Mouse (Mus musculus) cerebellum, adult (tissue): Measurements from ENCODE around the gene Sesn3.
"Not testable (repeated sequence)": the region's sequence is repeated elsewhere in the genome, so short reads cannot be mapped to it uniquely, and the experiment has no call there.

Experiments used
- ATAC-seq: cut with Nextera tagmentation; 2 replicates; pipeline ENCODE4 v1.9.2; 2017; ENCODE audit warnings: mild to moderate bottlenecking, moderate library complexity, mixed read lengths; ENCODE audit not compliant: insufficient number of reproducible peaks, low FRiP score, low TSS enrichment

Gene Sesn3

GRCm38 (mm10) chr9:14274986-14275720, at the start of gene Sesn3:
Gene Sesn3 (plus strand): TSS chr9:14275067.
- ATAC-seq: peak; percentile 74

GRCm38 (mm10) chr9:14227086-14227485, 47.8 kb upstream of the Sesn3 start:
- ATAC-seq: not testable (repeated sequence)

GRCm38 (mm10) chr9:14233702-14234373, 41.0 kb upstream of the Sesn3 start:
- ATAC-seq: no peak

- no peak for ATAC-seq
Observed at GRCm38 (mm10) chr9:14235286-14235685, 39.6 kb upstream of the Sesn3 start.

- ATAC-seq: not testable (repeated sequence)
Observed at GRCm38 (mm10) chr9:14241003-14241402, 33.9 kb upstream of the Sesn3 start.

GRCm38 (mm10) chr9:14242308-14242707, 32.6 kb upstream of the Sesn3 start:
- ATAC-seq: no peak

GRCm38 (mm10) chr9:14244528-14244927, 30.3 kb upstream of the Sesn3 start:
- no peak for ATAC-seq

GRCm38 (mm10) chr9:14245013-14245586, 29.8 kb upstream of the Sesn3 start:
- no peak for ATAC-seq

- no peak for ATAC-seq
Observed at GRCm38 (mm10) chr9:14246016-14246799, 28.7 kb upstream of the Sesn3 start.

- ATAC-seq: no peak
Observed at GRCm38 (mm10) chr9:14247480-14248208, 27.2 kb upstream of the Sesn3 start.

GRCm38 (mm10) chr9:14248209-14248596, 26.7 kb upstream of the Sesn3 start:
- no peak for ATAC-seq

GRCm38 (mm10) chr9:14261150-14261549, 13.7 kb upstream of the Sesn3 start:
- ATAC-seq: no peak

GRCm38 (mm10) chr9:14262568-14262972, 12.3 kb upstream of the Sesn3 start:
- no peak for ATAC-seq

GRCm38 (mm10) chr9:14266470-14266869, 8.4 kb upstream of the Sesn3 start:
- no peak for ATAC-seq

- ATAC-seq: no peak
Observed at GRCm38 (mm10) chr9:14268578-14268977, 6.3 kb upstream of the Sesn3 start.

- ATAC-seq: no peak
Observed at GRCm38 (mm10) chr9:14272921-14273320, 1.9 kb upstream of the Sesn3 start.

GRCm38 (mm10) chr9:14274586-14274985, 281 bp upstream of the Sesn3 start:
- no peak for ATAC-seq

GRCm38 (mm10) chr9:14275792-14276480, 1.1 kb downstream of the Sesn3 start:
- peak; percentile 96 for ATAC-seq

GRCm38 (mm10) chr9:14276481-14277287, 1.8 kb downstream of the Sesn3 start:
- peak; percentile 29 for ATAC-seq
